Mouse (Mus musculus) liver, embryonic 14.5 days (tissue): ENCODE measurements around the gene Sik3. TPM values are rescaled to one million over a fixed set of nuclear protein-coding genes. Genes with fewer than 3 reads are reported as not detected.

ENCODE experiments used
- ATAC-seq: fragments of 200-750 bp; cut with Nextera tagmentation; 2 replicates; pipeline ENCODE4 v1.8.0; 2017; ENCODE audit warnings: moderate number of reproducible peaks, mild to moderate bottlenecking, moderate library complexity; ENCODE audit not compliant: insufficient read depth
- DNase-seq, 3 experiments: peaks; one replicate each; pipeline ENCODE4 v3.0.0-alpha.2; 2012 to 2013; ENCODE audit warnings: low read depth in 3 of 3, low spot score in 3 of 3
- H3K27ac ChIP-seq: fragments of 300-500 bp; sonication (generic); 2 replicates; pipeline ENCODE4 v1.5.1; 2014; ENCODE audit warnings: moderate library complexity, mild to moderate bottlenecking, control low read depth, inconsistent platforms
- H3K27me3 ChIP-seq: fragments of 300-500 bp; sonication (generic); 2 replicates; pipeline ENCODE4 v1.6.1; 2014; ENCODE audit warnings: mild to moderate bottlenecking, low read length, moderate library complexity; ENCODE audit not compliant: control insufficient read depth, insufficient read depth
- H3K36me3 ChIP-seq: fragments of 300-500 bp; sonication (generic); replicated peaks from 2 replicates; pipeline ENCODE4 v1.6.1; 2014; ENCODE audit warnings: low read depth; ENCODE audit not compliant: control insufficient read depth, insufficient read depth
- H3K4me1 ChIP-seq, 2 experiments: fragments of 200-500 bp in 1 of 2; fragments of 300-500 bp in 1 of 2; sonication (generic) in 1 of 2; replicated peaks; 2 replicates each; pipeline ENCODE4 v1.6.1; 2012 to 2014; ENCODE audit warnings: antibody characterized with exemption in 1 of 2, inconsistent platforms in 1 of 2, low read length in 1 of 2; ENCODE audit not compliant: control insufficient read depth in 2 of 2, insufficient read depth in 2 of 2
- H3K4me2 ChIP-seq: fragments of 300-500 bp; sonication (generic); 2 replicates; pipeline ENCODE4 v1.6.1; 2014; ENCODE audit warnings: low read depth, mild to moderate bottlenecking, control low read depth, moderate library complexity
- H3K4me3 ChIP-seq, 2 experiments: fragments of 200-500 bp in 1 of 2; fragments of 300-500 bp in 1 of 2; sonication (generic) in 1 of 2; 2 replicates each; pipeline ENCODE4 v1.5.1; 2012 to 2014; ENCODE audit warnings: low read depth in 2 of 2, low read length in 2 of 2, mild to moderate bottlenecking in 2 of 2, control low read depth in 1 of 2, inconsistent platforms in 1 of 2, moderate library complexity in 1 of 2; ENCODE audit not compliant: insufficient read depth in 1 of 2
- H3K9ac ChIP-seq: fragments of 300-500 bp; sonication (generic); replicated peaks from 2 replicates; pipeline ENCODE4 v1.6.1; 2014; ENCODE audit warnings: mild to moderate bottlenecking, control low read depth, moderate library complexity
- H3K9me3 ChIP-seq: fragments of 300-500 bp; sonication (generic); 2 replicates; pipeline ENCODE4 v1.6.1; 2016; ENCODE audit warnings: low read length, mixed read lengths; ENCODE audit not compliant: control insufficient read depth
- CTCF ChIP-seq: IDR thresholded peaks from 2 replicates; pipeline ENCODE4 v1.5.1; 2016; ENCODE audit warnings: antibody characterized with exemption, low read depth, control low read depth
- EP300 ChIP-seq: IDR thresholded peaks from 2 replicates; pipeline ENCODE4 v1.6.1; 2016; ENCODE audit warnings: antibody characterized with exemption, low read depth
- WGBS: fragments of 180-500 bp; shearing (Covaris S2); extraction: QIAGEN DNeasy Blood & Tissue Kit; methylation state at CpG from one replicate; pipeline ENCODE4 v1.1.7; 2014; ENCODE audit not compliant: insufficient replicate concordance; 5-methylcytosine and 5-hydroxymethylcytosine counted together
- polyA plus RNA-seq, 2 experiments: library from polyadenylated mRNA; depleted of rRNA in 1 of 2; stranded (reverse) in 1 of 2; unstranded in 1 of 2; fragments of >200 nt; fragmentation: Nextera tagmentation in 1 of 2; extraction: Ambion mirVana in 1 of 2; gene quantifications; 2 replicates each; pipeline versions ENCODE4 v1.2.1 to v1.2.3; 2012 to 2014

The Sik3 gene
- polyA plus RNA-seq, 2 experiments, result 2.1 to 3.0 TPM

DNA sequence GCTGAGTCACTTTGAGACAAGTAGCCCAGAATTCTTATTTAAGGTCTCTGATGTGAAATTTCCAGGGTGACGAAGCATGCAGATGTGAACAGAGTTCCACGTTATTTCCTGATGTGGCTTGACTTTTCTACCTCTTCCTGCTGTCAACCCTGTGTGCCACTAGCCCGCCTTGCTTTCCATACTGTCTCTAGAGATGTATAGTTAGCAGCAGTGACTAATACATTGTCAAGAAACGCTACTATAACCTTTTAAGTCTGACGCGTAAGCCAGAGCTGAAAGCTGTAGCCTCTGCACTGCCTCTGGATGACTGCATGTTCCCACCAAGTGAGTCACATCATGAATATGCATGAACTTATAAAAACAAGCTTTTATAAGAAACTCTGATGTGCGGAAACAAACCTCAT is 70.9 kb downstream of the Sik3 start:
- Histone ChIP-seq H3K4me3 (no peak overlapping the region), H3K9me3 (no peaks in the 10 kb centered on the region), H3K4me1 (peaks cover 0 to 11% of the 10 kb centered on the region in 2 experiments; a peak in 2 of 4 replicates), H3K4me2 (no peak overlapping the region), H3K27ac (no peak overlapping the region), H3K36me3 (no peaks in the 10 kb centered on the region), H3K9ac (no peak overlapping the region), H3K27me3 (no peaks in the 10 kb centered on the region)
- WGBS, result 66% methylated on average over 7 of the region's 7 CpGs
- DNase-seq (no peak), ATAC-seq (no peak)
- no peak for TF ChIP-seq EP300
- no peak for TF ChIP-seq CTCF

DNA sequence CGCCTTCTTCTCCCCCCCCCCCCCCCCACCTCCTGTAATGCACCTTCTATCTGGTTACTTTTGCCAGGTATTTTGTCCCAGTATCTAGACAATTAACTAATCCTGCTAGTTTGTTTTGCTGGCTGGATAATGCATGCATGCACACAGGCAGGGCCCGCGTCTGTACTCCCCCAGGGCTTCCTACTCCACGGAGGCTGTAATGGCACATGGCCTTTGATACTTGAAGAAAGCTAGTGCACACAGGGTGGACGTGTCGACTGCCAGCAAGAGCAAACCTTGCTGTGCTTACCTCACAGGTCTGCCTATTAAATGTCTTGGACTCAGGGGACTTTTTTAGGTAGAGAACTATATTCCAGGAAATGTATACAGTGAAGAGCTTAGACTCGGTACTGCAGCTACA is 73.3 kb downstream of the Sik3 start:
- Histone ChIP-seq H3K4me3 (no peak overlapping the region), H3K4me2 (no peak overlapping the region), H3K27me3 (no peaks in the 10 kb centered on the region), H3K27ac (no peak overlapping the region), H3K4me1 (peaks cover 0 to 16% of the 10 kb centered on the region in 2 experiments; a peak in 2 of 4 replicates), H3K36me3 (no peaks in the 10 kb centered on the region), H3K9ac (no peak overlapping the region), H3K9me3 (no peaks in the 10 kb centered on the region)
- no peak for TF ChIP-seq EP300
- TF ChIP-seq CTCF, result no peak
- DNase-seq, result no peak
- ATAC-seq, result no peak
- WGBS, result 70% methylated on average over 6 of the region's 7 CpGs

DNA sequence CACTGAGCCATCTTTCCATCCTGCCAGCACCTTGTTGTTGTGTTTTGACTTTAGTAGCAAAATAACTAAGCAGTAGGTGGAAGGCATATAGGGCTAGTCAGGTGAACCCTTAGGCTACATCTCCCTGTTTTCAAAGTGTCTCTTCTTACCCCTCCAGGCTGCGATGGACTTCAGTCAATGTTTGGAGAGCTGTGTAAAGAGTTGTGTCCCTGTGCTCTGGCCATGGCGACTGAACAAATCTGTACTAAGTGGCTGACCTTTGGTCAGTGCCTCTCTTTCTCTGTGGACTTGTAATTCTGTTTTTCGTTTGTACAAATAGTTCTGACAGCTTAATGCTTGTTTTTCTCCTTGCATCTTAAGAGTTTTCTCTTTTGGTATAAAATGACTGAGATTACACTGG is 74.2 kb downstream of the Sik3 start:
- no peak overlapping the region for H3K4me3 ChIP-seq
- no peaks in the 10 kb centered on the region for H3K27me3 ChIP-seq
- H3K27ac ChIP-seq, result no peak overlapping the region
- no peak overlapping the region for H3K9ac ChIP-seq
- H3K9me3 ChIP-seq, result no peaks in the 10 kb centered on the region
- H3K36me3 ChIP-seq, result no peaks in the 10 kb centered on the region
- TF ChIP-seq CTCF (no peak), EP300 (no peak)
- DNase-seq (no peak), ATAC-seq (peak; percentile 41; the same call in 1 of the 2 replicates)
- peaks cover 0 to 16% of the 10 kb centered on the region in 2 experiments; a peak in 2 of 4 replicates for H3K4me1 ChIP-seq
- no peak overlapping the region for H3K4me2 ChIP-seq
- 67% methylated on average over 3 of the region's 3 CpGs for WGBS

DNA sequence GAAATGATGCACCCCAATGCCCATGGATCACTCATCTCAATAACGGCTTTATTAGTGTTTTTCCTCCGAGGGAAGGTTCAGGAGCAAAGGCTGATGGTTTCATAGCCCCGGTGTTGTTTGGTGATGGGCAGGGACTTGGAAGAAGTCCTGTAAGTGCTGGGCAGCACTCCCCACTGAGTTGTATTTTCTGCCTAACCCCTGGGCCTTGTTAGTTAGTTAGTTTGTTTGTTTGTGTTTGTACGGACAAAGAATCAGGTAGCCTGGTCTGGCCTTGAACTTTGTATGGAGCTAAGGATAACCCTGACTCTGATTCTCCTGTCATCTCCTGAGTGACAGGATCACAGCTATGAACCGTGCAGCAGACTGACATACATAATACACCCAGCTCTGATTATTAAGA is 74.8 kb downstream of the Sik3 start:
- no peak for ATAC-seq
- H3K36me3 ChIP-seq, result no peaks in the 10 kb centered on the region
- no peaks in the 10 kb centered on the region for H3K9me3 ChIP-seq
- WGBS, result 62% methylated on average over 5 of the region's 5 CpGs
- DNase-seq, result no peak
- 0 out of 2 replicates have a peak overlapping the region, but pooled peaks have one; percentile 9 for H3K27ac ChIP-seq
- H3K4me2 ChIP-seq, result no peak overlapping the region
- no peak for TF ChIP-seq CTCF
- no peak for TF ChIP-seq EP300
- H3K4me3 ChIP-seq, result no peak overlapping the region
- H3K27me3 ChIP-seq, result no peaks in the 10 kb centered on the region
- H3K9ac ChIP-seq, result no peak overlapping the region
- peaks cover 0 to 15% of the 10 kb centered on the region in 2 experiments; a peak in 2 of 4 replicates for H3K4me1 ChIP-seq

DNA sequence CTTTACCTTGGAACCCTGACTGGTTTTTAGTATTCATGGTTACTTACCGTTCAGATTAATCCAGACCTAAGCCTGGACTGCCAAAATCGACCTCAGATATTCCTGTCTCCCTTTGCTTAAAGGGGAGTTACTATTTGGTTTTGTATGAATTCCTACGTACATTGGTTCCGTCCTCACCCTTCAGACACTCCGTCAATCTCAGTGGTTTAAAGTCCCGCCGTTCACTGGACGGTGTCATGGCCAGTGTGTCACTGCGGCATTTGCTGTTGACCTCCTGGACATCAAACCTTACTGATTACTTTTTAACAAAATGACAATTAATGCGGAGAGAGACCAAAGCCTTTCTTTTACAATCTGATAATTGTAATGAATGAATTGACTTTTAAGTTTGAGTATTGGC is 76.1 kb downstream of the Sik3 start:
- 74% methylated on average over 10 of the region's 10 CpGs for WGBS
- Histone ChIP-seq H3K27me3 (no peaks in the 10 kb centered on the region), H3K9me3 (no peaks in the 10 kb centered on the region), H3K36me3 (no peaks in the 10 kb centered on the region), H3K27ac (no peak overlapping the region), H3K9ac (no peak overlapping the region), H3K4me1 (peaks cover 0 to 13% of the 10 kb centered on the region in 2 experiments; a peak in 2 of 4 replicates), H3K4me2 (no peak overlapping the region), H3K4me3 (no peak overlapping the region)
- ATAC-seq, result no peak
- no peak for DNase-seq
- TF ChIP-seq EP300 (no peak), CTCF (no peak)
